Mouse (Mus musculus): ENCODE data around the gene Gm20867. TPM values are rescaled to one million over a fixed set of nuclear protein-coding genes. Genes with fewer than 3 reads are reported as not detected.
"Not testable (repeated sequence)": the region's sequence is repeated elsewhere in the genome, so short reads cannot be mapped to it uniquely, and the experiment has no call there.

The Gm20867 gene
- polyA plus RNA-seq (2016; fragmentation: Nextera tagmentation; extraction: Ambion mirVana), result not detected in 2 replicates

DNA sequence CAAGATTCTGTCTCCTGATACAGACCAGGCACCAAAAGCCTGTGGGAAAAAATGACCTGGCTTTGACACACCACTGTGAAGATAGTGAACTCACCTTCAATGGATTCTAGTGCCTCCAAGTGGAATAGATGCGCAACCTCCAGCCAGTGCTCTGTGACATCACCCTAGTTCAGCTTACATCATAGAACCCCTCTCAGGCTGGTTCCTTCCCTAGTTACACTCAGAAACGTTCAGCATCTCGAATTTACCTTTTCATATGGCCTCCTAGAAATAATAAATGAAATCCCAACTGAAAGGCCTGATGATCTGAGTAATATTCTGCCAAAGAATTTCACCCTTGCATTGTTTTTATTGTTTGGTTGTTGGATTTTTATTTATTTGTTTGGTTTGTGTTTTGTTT, at the start of gene Gm20867:
Gene Gm20867 (minus strand): TSS at position 101 of the 400 bp plus-strand sequence.
- not testable (repeated sequence) for H3K9ac ChIP-seq; H3K4me1 ChIP-seq; H3K27ac ChIP-seq; H3K9me3 ChIP-seq; H3K27me3 ChIP-seq; H3K36me3 ChIP-seq (replicated peaks); H3K4me3 ChIP-seq (replicated peaks); H3K4me2 ChIP-seq; ATAC-seq (ENCODE audit: low FRiP score)
- no CpG with 5 or more reads among the region's 3 CpGs for WGBS

Other genes with a start within 250 kb of the Gm20867 start
- gene Gm29564, start 249.8 kb upstream of the Gm20867 start, polyA plus RNA-seq (2016; fragmentation: Nextera tagmentation; extraction: Ambion mirVana), result not detected in 2 replicates

Data from forebrain, embryonic 12.5 days (tissue).